Mouse (Mus musculus) megakaryocyte progenitor cell, adult 5-6 weeks (primary cell): ENCODE results near the gene Slc4a5. TPM values are rescaled to one million over a fixed set of nuclear protein-coding genes. Genes with fewer than 3 reads are reported as not detected.

Experiments used
- ATAC-seq: replicated peaks from 2 replicates; pipeline ENCODE4 v1.8.0; 2016; ENCODE audit warnings: mild to moderate bottlenecking, moderate TSS enrichment, inconsistent platforms; ENCODE audit not compliant: poor library complexity
- total RNA-seq, 2 experiments: library from RNA; stranded (forward) in 1 of 2; stranded (reverse) in 1 of 2; fragments of 157-497, 149-512 nt in 1 of 2; fragments of 200-1000 nt in 1 of 2; gene quantifications; 2 replicates each; pipeline versions ENCODE4 v1.2.3 to v1.2.4; 2015 to 2017

The Slc4a5 gene
- total RNA-seq (2015): 0.10 TPM in 1 of 2 replicates, not detected in the other
- under 0.01 TPM in 1 of 2 replicates, not detected in the other for total RNA-seq (2017)

DNA sequence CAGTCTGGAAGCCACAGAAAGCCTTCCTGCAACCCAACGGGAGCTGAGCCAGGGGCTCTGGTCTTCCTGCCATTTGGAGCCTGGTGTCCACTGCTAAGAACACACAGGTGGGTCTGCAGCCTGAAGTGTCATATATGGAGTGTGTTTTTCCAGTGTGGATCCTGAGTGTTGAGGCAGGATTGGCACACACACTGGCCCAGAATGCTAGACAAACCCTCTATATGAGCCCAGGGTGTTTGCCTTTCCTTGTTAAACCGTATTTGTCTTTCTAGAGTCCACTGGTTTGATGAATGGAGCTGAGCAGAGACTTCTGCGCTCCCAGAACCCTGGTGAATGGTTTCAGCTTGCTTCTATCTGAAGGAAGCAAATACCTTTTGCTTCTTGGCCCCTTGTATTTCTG lies at the start of gene Slc4a5:
TSS of gene Slc4a5 (plus strand) at position 15 of the 400 bp plus-strand sequence.
- no peak for ATAC-seq

DNA sequence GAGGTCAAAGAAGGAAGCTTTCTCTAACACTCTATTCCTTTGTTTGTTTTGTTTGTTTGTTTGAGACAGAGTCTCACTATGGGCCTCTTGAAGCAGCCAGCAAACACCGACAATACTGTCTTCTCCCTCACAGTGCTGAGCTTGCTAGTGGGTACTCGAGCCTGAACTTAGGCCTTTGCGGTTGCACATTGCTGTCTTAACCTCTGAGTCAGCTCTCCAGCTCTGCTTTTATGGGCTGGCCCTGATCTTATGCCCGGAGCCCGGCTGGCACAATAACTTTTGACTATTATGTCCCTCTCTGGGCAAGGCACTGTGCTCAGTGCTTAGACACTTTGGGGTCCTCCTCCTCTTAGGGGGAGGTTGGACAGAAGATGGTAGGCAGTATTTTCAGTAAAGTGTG lies 49.8 kb upstream of the Slc4a5 start:
- ATAC-seq: no peak

DNA sequence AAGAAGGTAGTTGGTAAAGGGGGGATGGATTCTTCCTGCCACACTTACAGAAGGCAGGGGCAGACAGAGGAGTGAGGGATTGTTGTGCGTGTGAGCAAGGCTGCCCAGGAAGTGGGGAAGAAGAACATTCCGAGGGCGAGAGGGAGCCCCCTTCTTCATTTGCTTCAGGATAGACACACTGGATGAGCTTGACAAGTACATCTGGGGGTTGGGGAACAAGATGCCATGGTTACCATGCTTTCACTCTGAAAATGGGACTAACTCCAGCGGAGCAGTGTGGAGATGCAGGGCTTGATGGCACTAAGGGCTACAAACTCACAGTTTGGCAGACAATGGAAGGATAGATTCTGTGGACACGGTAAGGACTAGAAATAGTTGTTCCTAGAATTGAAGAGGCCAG lies 48.6 kb upstream of the Slc4a5 start:
- no peak for ATAC-seq

GRCm38 (mm10) chr6:83172240-83172920 lies 47.2 kb upstream of the Slc4a5 start:
- no peak for ATAC-seq

DNA sequence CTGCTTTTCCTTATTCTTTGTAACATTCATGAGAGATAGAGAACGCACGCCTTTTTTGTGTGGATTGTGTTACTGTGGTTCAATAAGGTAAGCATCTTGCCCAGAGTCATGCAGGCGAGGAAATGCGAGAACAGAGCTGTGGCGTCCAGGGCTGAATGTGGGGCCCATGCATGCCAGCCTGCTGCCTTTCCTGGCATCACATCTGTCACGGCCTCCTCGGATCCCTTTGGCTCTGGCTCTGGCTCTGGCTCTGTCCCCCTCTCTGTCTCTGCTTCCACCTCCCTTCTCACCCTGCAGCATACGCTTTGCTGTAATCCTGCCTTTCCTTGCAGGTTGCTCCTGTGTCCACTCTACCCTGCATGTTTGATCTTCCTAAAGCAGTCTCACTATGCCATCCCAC lies 43.6 kb upstream of the Slc4a5 start:
- ATAC-seq: no peak

DNA sequence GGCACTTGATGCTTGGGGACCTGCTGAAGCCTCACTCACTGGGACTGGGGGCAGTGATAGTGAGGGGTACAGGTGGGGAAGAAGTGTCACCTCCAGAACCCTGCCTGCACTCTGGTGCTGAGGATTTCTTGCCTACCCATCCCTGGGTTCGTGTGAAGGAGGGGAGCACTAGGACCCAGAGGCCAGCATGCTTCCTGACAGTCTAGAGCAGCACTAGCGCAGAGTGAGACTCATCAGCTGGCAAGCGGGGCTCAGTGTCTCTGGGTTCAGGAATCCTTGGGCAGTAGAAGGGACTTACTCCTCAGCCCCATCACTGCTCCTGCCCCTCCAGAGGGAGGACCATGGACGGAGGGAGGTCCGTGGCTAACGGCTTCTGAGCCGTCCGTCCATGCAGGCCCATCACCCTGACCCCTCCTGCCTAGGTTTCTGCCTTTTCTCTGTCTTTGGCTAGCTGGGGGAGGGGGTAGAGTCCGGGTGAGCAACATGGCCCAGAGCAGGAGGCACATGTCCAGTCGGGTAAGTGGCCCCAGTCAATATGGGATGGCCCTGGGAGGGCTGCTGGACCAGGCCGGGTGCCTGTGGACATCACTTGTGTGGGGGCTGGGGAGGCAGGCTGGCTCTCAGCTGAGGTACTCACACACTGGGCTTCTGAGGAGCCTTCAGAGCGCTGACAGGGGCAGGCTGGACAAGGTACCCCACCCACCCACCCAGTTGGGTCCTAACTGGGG lies 40.1 kb upstream of the Slc4a5 start:
- ATAC-seq: no peak

DNA sequence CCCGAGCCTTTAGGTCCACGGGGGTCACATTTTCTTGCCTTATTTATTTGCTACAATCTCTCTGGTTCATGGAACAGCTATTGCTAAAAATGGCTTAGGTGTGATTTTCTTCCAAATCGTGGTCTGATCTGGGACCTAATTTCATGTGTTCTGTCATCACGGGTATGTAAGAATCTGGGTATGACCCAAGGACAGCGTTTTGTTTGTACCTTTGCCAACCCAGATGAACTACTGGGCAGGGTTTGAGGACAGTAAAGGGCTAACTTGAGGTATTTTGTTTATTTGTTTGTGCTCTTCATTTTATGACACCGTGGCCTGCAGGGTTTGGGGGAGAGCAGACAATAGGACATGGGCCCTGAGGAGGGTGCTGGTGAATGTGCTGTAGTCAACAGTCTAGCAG lies 39.0 kb upstream of the Slc4a5 start:
- no peak for ATAC-seq

GRCm38 (mm10) chr6:83184858-83185435 lies 34.7 kb upstream of the Slc4a5 start:
- ATAC-seq: peak; percentile 61

DNA sequence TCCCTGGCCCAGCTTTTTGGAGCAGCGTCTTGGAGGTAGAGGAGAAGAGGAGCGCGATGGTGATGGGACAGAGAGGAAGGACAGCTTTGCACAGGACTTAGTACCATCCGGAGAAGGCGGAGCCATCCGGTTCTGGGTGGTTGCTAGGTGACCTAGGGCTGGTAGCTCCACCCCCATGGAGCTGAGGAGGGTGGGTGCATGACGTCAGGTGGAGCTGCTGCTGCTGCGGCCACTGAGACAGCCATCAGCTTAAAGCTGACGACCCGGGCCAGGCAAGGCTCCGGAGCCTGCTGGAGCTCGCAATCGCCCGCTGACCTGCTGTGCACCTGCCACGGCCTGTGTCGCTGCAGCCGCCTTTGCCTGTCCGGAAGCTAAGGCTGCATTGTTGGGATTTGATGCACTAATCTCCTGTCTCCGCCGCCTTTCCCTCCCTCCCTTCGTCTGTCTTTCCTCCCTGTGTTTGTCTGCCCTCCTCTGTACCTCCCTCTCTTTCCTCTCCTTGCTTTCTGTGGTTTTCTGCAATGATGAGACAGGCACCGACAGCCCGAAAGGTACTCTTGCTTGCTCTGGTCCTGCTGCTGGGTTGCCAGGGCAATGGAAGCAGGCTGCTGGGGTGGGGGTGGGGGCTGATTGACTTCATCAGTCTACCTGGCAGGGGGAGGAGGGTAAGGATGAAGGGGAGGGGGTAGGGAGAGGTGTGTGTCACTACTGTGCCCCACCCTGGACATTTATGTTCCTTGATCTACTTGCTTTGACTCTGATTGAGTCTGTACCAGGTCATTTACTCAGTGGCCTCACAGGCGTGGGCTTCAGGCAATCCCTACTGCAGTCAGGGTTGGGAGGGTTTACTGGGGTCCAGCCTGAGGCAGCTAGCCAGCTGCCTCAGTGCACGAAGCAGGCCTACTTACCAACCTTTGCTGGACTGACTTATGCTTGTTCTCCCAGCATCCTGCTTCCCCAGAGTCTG lies 33.5 kb upstream of the Slc4a5 start:
- peak; percentile 78 for ATAC-seq

- ATAC-seq: no peak
Measured at GRCm38 (mm10) chr6:83186946-83187345, 32.7 kb upstream of the Slc4a5 start.

- no peak for ATAC-seq
Measured at GRCm38 (mm10) chr6:83193571-83193970, 26.1 kb upstream of the Slc4a5 start.

- ATAC-seq: 0 out of 2 replicates have a peak, but pooled peaks have one; percentile 26
Measured at GRCm38 (mm10) chr6:83197345-83198004, 22.2 kb upstream of the Slc4a5 start.

DNA sequence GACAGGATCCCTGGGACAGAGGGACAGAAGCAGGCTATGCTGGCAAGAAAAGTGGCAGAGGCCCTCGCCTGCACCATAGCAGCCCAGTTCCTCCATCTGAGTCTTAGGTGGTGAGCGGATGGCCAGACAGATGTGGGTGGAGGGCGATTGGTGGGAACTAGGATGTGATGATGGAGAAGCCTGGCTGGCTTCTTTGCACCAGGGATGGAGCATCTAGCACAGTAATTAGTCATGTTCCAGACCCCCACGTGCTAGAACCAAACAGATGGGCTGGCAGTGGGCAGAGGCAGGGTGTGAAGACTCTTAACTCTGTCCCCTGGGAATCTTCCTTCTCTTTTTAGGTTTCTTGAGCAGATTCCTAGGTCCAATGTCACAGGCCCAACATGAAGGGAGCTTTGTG lies 16.3 kb upstream of the Slc4a5 start:
- no peak for ATAC-seq

DNA sequence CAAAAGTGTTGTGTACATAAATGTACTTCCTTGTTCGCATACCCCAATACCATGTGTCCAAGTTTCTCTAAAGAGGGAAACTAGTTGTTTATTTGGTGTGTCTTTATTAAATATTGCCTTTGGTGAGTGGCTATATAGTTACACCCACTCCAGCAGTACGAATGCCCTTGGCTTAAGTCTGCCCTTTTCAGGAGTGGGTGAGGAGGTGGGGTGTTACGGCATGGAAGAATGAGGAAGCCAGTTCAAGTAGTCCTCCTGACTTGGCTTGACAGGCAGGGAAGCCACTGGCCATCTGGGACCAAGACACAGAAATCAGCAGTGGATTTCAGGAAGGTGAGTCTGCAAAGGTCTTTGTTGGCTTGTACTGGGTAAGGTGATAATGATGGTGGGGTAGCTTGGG lies 13.8 kb upstream of the Slc4a5 start:
- no peak for ATAC-seq

- no peak for ATAC-seq
Measured at GRCm38 (mm10) chr6:83206321-83206720, 13.3 kb upstream of the Slc4a5 start.

DNA sequence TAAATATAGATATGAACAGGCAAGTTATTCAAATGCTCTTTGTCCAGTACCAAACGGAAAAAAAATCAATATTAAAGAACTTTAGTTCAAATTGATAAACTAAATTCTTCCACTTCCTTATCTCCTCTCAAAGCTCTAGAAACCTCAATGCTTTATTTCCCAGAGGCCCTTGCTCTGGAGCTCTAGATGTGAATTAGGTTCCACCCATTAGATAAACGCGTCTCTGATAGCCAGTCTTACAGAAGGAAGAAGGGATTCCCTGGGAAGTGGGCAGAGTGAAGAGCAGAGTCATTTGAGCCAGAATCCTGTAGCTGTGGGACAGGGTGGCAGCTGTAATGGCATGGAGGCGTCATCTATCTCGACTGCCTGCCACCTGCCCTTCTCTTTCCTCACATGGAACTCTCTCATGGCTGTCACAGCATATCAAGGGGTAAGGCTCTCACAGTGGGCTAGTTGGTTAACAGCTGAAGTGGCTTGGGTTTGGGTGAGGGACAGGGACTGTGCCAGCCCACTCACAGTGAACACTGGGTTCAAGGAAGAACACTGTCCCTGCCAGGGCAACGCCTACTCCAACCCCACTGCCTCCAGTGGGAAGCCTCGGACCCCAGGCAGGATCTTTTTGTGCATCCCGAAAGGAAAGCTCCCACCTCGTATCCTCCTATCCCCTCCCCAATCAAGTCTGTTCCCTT lies 12.1 kb upstream of the Slc4a5 start:
- no peak for ATAC-seq

DNA sequence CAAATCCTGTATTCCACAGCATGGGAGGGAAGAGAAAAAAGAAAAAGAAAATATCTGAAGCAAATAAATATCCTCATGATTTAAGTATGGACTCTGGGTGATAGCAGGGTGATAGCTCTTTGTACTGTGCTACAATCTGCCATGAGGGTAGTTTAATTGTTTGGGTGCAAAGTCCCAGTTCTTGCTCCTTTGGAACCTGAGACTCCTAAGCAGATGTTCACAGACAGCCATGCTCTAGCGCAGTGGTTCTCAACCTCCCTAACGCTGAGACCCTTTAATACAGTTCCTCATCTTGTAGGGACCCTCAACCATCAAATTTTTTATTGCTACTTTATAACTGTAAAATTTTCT lies 11.6 kb upstream of the Slc4a5 start:
- ATAC-seq: no peak

DNA sequence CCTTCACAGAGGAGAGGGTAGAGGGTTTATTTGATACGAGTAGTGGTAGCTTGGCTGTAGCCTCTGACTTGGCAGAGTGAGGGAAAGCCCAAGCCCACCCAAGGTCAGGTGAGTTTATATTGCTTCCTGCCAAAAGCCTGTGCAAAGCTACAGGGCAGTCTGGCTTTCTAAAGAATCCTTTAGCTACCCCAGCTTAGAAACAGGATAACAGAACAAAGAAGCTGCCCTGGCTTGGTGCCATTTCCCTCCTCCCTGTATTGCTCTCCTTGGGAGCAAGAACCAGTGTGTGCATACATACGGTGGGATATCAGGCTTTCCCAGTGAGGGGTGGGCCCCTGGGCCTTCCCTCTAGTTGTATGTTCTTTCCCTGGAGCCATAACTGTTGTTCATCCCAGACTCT lies 9.1 kb upstream of the Slc4a5 start:
- no peak for ATAC-seq

- ATAC-seq: no peak
Measured at GRCm38 (mm10) chr6:83211526-83211925, 8.1 kb upstream of the Slc4a5 start.
